Mouse (Mus musculus): ENCODE measurements around the gene Ucn. TPM values are rescaled to one million over a fixed set of nuclear protein-coding genes. Genes with fewer than 3 reads are reported as not detected.

Ucn gene
- polyA plus RNA-seq, 2 experiments = 0.16 TPM; not detected in 1

- Histone ChIP-seq H3K36me3 (ENCODE audit: control insufficient read depth, insufficient read depth, low read length) (peaks cover 3% of the 10 kb centered on the region), H3K27me3 (ENCODE audit: control insufficient read depth, insufficient read depth, low read length) (no peaks in the 10 kb centered on the region), H3K27ac (replicated peaks; ENCODE audit: low read depth, low read length) (peak overlapping the region; percentile 96), H3K4me1 (ENCODE audit: control insufficient read depth, insufficient read depth, low read length) (peaks cover 6% of the 10 kb centered on the region), H3K4me2 (replicated peaks; ENCODE audit: low read depth, low read length, severe bottlenecking) (peak overlapping the region; percentile 74), H3K9me3 (ENCODE audit: control insufficient read depth, low read length) (no peaks in the 10 kb centered on the region), H3K4me3 (replicated peaks; ENCODE audit: low read length) (peak overlapping the region; percentile 87), H3K9ac (ENCODE audit: low read depth, low read length, severe bottlenecking) (peak overlapping the region; percentile 70)
- WGBS = under 1% methylated on average over 25 of the region's 25 CpGs
- DNase-seq (ENCODE audit: low spot score) = no peak
- ATAC-seq (ENCODE audit: low FRiP score, low read depth) = peak; percentile 49
- TF ChIP-seq POLR2A (IDR thresholded peaks at IDR 0.05; ENCODE audit: borderline replicate concordance, extremely low read depth, insufficient read depth, insufficient read length) = no peak
Measured at GRCm38 (mm10) chr5:31179301-31179765, 40.7 kb upstream of the Ucn start.

GRCm38 (mm10) chr5:31168630-31169029 is 30.0 kb upstream of the Ucn start:
- H3K27me3 ChIP-seq (ENCODE audit: control insufficient read depth, insufficient read depth, low read length) = no peaks in the 10 kb centered on the region
- no peak overlapping the region for H3K4me3 ChIP-seq (replicated peaks; ENCODE audit: low read length)
- 93% methylated on average over 4 of the region's 4 CpGs for WGBS
- H3K36me3 ChIP-seq (ENCODE audit: control insufficient read depth, insufficient read depth, low read length) = peaks cover 91% of the 10 kb centered on the region
- ATAC-seq (ENCODE audit: low FRiP score, low read depth) (no peak), DNase-seq (ENCODE audit: low spot score) (no peak)
- no peak overlapping the region for H3K9ac ChIP-seq (ENCODE audit: low read depth, low read length, severe bottlenecking)
- H3K4me2 ChIP-seq (replicated peaks; ENCODE audit: low read depth, low read length, severe bottlenecking) = no peak overlapping the region
- no peaks in the 10 kb centered on the region for H3K4me1 ChIP-seq (ENCODE audit: control insufficient read depth, insufficient read depth, low read length)
- H3K9me3 ChIP-seq (ENCODE audit: control insufficient read depth, low read length) = no peaks in the 10 kb centered on the region
- no peak overlapping the region for H3K27ac ChIP-seq (replicated peaks; ENCODE audit: low read depth, low read length)
- no peak for TF ChIP-seq POLR2A (IDR thresholded peaks at IDR 0.05; ENCODE audit: borderline replicate concordance, extremely low read depth, insufficient read depth, insufficient read length)

- Histone ChIP-seq H3K4me2 (replicated peaks; ENCODE audit: low read depth, low read length, severe bottlenecking) (no peak overlapping the region), H3K27ac (replicated peaks; ENCODE audit: low read depth, low read length) (no peak overlapping the region), H3K4me3 (replicated peaks; ENCODE audit: low read length) (no peak overlapping the region), H3K9me3 (ENCODE audit: control insufficient read depth, low read length) (no peaks in the 10 kb centered on the region), H3K27me3 (ENCODE audit: control insufficient read depth, insufficient read depth, low read length) (no peaks in the 10 kb centered on the region), H3K9ac (ENCODE audit: low read depth, low read length, severe bottlenecking) (no peak overlapping the region), H3K36me3 (ENCODE audit: control insufficient read depth, insufficient read depth, low read length) (peaks cover 89% of the 10 kb centered on the region), H3K4me1 (ENCODE audit: control insufficient read depth, insufficient read depth, low read length) (no peaks in the 10 kb centered on the region)
- TF ChIP-seq POLR2A (IDR thresholded peaks at IDR 0.05; ENCODE audit: borderline replicate concordance, extremely low read depth, insufficient read depth, insufficient read length) = no peak
- no peak for DNase-seq (ENCODE audit: low spot score)
- 92% methylated on average over 1 of the region's 1 CpGs for WGBS
- no peak for ATAC-seq (ENCODE audit: low FRiP score, low read depth)
Measured at GRCm38 (mm10) chr5:31164878-31165277, 26.2 kb upstream of the Ucn start.

- Histone ChIP-seq H3K9ac (ENCODE audit: low read depth, low read length, severe bottlenecking) (no peak overlapping the region), H3K9me3 (ENCODE audit: control insufficient read depth, low read length) (no peaks in the 10 kb centered on the region), H3K27ac (replicated peaks; ENCODE audit: low read depth, low read length) (no peak overlapping the region), H3K27me3 (ENCODE audit: control insufficient read depth, insufficient read depth, low read length) (no peaks in the 10 kb centered on the region), H3K4me1 (ENCODE audit: control insufficient read depth, insufficient read depth, low read length) (no peaks in the 10 kb centered on the region), H3K4me3 (replicated peaks; ENCODE audit: low read length) (no peak overlapping the region), H3K36me3 (ENCODE audit: control insufficient read depth, insufficient read depth, low read length) (peaks cover 89% of the 10 kb centered on the region), H3K4me2 (replicated peaks; ENCODE audit: low read depth, low read length, severe bottlenecking) (no peak overlapping the region)
- DNase-seq (ENCODE audit: low spot score) = no peak
- TF ChIP-seq POLR2A (IDR thresholded peaks at IDR 0.05; ENCODE audit: borderline replicate concordance, extremely low read depth, insufficient read depth, insufficient read length) = no peak
- ATAC-seq (ENCODE audit: low FRiP score, low read depth) = no peak
Measured at GRCm38 (mm10) chr5:31162462-31162861, 23.8 kb upstream of the Ucn start.

GRCm38 (mm10) chr5:31154152-31154553 is 15.5 kb upstream of the Ucn start, which contains the start of gene Mpv17:
TSS of gene Mpv17 (minus strand) at chr5:31154251.
- H3K27ac ChIP-seq (replicated peaks; ENCODE audit: low read depth, low read length) = peak within 1 kb of the TSS; percentile 67
- H3K9ac ChIP-seq (ENCODE audit: low read depth, low read length, severe bottlenecking) = peak within 1 kb of the TSS; percentile 53
- H3K9me3 ChIP-seq (ENCODE audit: control insufficient read depth, low read length) = no peaks in the 10 kb centered on the region
- peak; percentile 79; the same call in 1 of the 2 replicates for TF ChIP-seq POLR2A (IDR thresholded peaks at IDR 0.05; ENCODE audit: borderline replicate concordance, extremely low read depth, insufficient read depth, insufficient read length)
- no peaks in the 10 kb centered on the region for H3K27me3 ChIP-seq (ENCODE audit: control insufficient read depth, insufficient read depth, low read length)
- WGBS = 2% methylated on average over 19 of the region's 19 CpGs
- H3K4me1 ChIP-seq (ENCODE audit: control insufficient read depth, insufficient read depth, low read length) = peaks cover 5% of the 10 kb centered on the region; the same call in 1 of the 2 replicates
- peak; percentile 86 for DNase-seq (ENCODE audit: low spot score)
- peak within 1 kb of the TSS; percentile 51 for H3K4me3 ChIP-seq (replicated peaks; ENCODE audit: low read length)
- peaks cover 35% of the 10 kb centered on the region for H3K36me3 ChIP-seq (ENCODE audit: control insufficient read depth, insufficient read depth, low read length)
- peak; percentile 94 for ATAC-seq (ENCODE audit: low FRiP score, low read depth)
- H3K4me2 ChIP-seq (replicated peaks; ENCODE audit: low read depth, low read length, severe bottlenecking) = peak within 1 kb of the TSS; percentile 60
